ENCODE assay signal across 19 mouse cellular contexts in the genomic region with DNA sequence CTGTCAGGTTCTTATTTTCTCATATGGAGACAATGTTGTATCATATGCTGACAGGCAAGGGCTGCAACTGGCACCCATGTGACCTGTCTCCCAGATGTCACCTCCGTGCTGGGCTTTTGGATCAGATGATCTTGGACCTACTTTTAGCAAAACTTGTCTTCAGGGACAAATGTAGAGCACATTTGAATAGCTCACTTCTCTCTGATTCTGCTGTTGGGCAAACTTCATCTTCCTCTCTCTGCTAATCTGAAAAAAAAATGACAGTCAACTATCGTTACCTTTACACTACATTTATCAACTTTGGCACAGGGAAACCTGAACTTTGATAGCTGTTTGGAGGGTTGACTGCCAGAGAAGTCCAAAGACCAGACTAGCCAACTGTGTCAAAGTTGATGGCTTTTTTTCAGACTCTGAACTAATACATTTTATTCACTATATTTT. TPM values are rescaled to one million over a fixed set of nuclear protein-coding genes. Genes with fewer than 3 reads are reported as not detected.
DNase-seq lines count a peak whose midpoint lies in the region; ATAC-seq and TF ChIP-seq lines count a peak whose summit lies in the region.
"Had no signal": no experiment of that assay in that cellular context is flagged by ENCODE, and none has a peak within 500 bp of the region (broad histone marks: within the 10 kb centered on the region; RNA-seq: fewer than 3 reads in every experiment).

No protein-coding gene starts in this region.

- H3K9ac ChIP-seq in heart, embryonic 12.5 days: no peak overlapping the region
- H3K9ac ChIP-seq in kidney, postnatal 0 days (ENCODE audit: low read depth, low read length): no peak overlapping the region
- H3K9ac ChIP-seq: hindbrain, embryonic 15.5 days; liver, embryonic 13.5 days had no signal

- 74% methylated on average over 2 of the region's 2 CpGs for WGBS in heart, embryonic 12.5 days
- WGBS in kidney, postnatal 0 days: 73% methylated on average over 2 of the region's 2 CpGs

- peaks cover 4% of the 10 kb centered on the region; the same call in 1 of the 2 replicates for H3K27me3 ChIP-seq in heart, embryonic 12.5 days (replicated peaks)
- no peaks in the 10 kb centered on the region for H3K27me3 ChIP-seq in kidney, postnatal 0 days (ENCODE audit: insufficient read depth, low read length)
- H3K27me3 ChIP-seq: hindbrain, embryonic 15.5 days had no signal

- no peak overlapping the region for H3K27ac ChIP-seq in heart, embryonic 12.5 days (ENCODE audit: poor library complexity, severe bottlenecking)
- peak overlapping the region; percentile 93 for H3K27ac ChIP-seq in brown adipose tissue, adult 24 weeks (replicated peaks; ENCODE audit: low read depth, low read length)
- peak overlapping the region; percentile 77 for H3K27ac ChIP-seq in kidney, postnatal 0 days
- H3K27ac ChIP-seq: hindbrain, embryonic 15.5 days; liver, embryonic 13.5 days had no signal

- ATAC-seq in heart, embryonic 12.5 days (ENCODE audit: insufficient number of reproducible peaks, low FRiP score): no peak
- 0 out of 2 replicates have a peak, but pooled peaks have one; percentile 43 for ATAC-seq in kidney, postnatal 0 days (replicated peaks; ENCODE audit: low FRiP score, low read depth)
- no peak for ATAC-seq in megakaryocyte, adult 5-6 weeks (ENCODE audit: poor library complexity, severe bottlenecking)

- no peak overlapping the region for H3K4me3 ChIP-seq in heart, embryonic 12.5 days
- no peak overlapping the region for H3K4me3 ChIP-seq in brown adipose tissue, adult 24 weeks (ENCODE audit: insufficient read depth, low read depth, low read length)
- no peak overlapping the region for H3K4me3 ChIP-seq in kidney, postnatal 0 days (replicated peaks; ENCODE audit: low read depth, low read length)
- H3K4me3 ChIP-seq: hindbrain, embryonic 15.5 days; liver, embryonic 13.5 days had no signal

- peaks cover 10% of the 10 kb centered on the region; the same call in 1 of the 2 replicates for H3K4me1 ChIP-seq in heart, embryonic 12.5 days (replicated peaks)
- H3K4me1 ChIP-seq in brown adipose tissue, adult 24 weeks (ENCODE audit: control insufficient read depth, insufficient read depth, insufficient read length, low read length): peaks cover 8% of the 10 kb centered on the region
- H3K4me1 ChIP-seq in kidney, postnatal 0 days (replicated peaks; ENCODE audit: insufficient read depth, low read length): 0 out of 2 replicates have a peak, but pooled peaks cover 3% of the 10 kb centered on the region
- H3K4me1 ChIP-seq: hindbrain, embryonic 15.5 days had no signal

- peak; percentile 27 for DNase-seq in heart, adult 8-10 months (ENCODE audit: low spot score)
- DNase-seq in heart, postnatal 4 days: peak; percentile 32
- no peak for DNase-seq in kidney, postnatal 0 days (ENCODE audit: low spot score)
- DNase-seq in thymus, postnatal 14 days: no peak
- DNase-seq: cerebellum, adult 11 months; cerebellum, postnatal 25 days; gastrocnemius, postnatal 25 days; layer of hippocampus, postnatal 36 days; liver, embryonic 13.5 days; lung, postnatal 14 days had no signal

- H3K9me3 ChIP-seq in heart, embryonic 12.5 days (replicated peaks): no peaks in the 10 kb centered on the region
- H3K9me3 ChIP-seq in kidney, postnatal 0 days (replicated peaks; ENCODE audit: low read length): no peaks in the 10 kb centered on the region
- H3K9me3 ChIP-seq: hindbrain, embryonic 15.5 days; liver, embryonic 13.5 days had no signal

- H3K36me3 ChIP-seq in heart, embryonic 12.5 days: no peaks in the 10 kb centered on the region
- no peaks in the 10 kb centered on the region for H3K36me3 ChIP-seq in kidney, postnatal 0 days (ENCODE audit: insufficient read depth, low read length)
- H3K36me3 ChIP-seq: hindbrain, embryonic 15.5 days; liver, embryonic 13.5 days had no signal

- no peak for TF ChIP-seq CTCF in kidney, postnatal 0 days (IDR thresholded peaks at IDR 0.05; ENCODE audit: low read depth)

- no peak overlapping the region for H3K4me2 ChIP-seq in heart, embryonic 12.5 days
- no peak overlapping the region for H3K4me2 ChIP-seq in kidney, postnatal 0 days (ENCODE audit: low read length)
- H3K4me2 ChIP-seq: hindbrain, embryonic 15.5 days; liver, embryonic 13.5 days had no signal

RNA-seq across cellular contexts. Expression of a gene that starts 10.2 kb away (rescaled TPM):
- 100 to 1,000 TPM; 132 to 160 (median 146) TPM for total RNA-seq in heart, adult 8-10 months (2022)
- 63.3 and 64.5 TPM in 2 replicates for polyA plus RNA-seq in heart, embryonic 12.5 days (2016; fragmentation: Nextera tagmentation; extraction: Ambion mirVana)
- 176 and 206 TPM in 2 replicates for polyA plus RNA-seq in brown adipose tissue, adult 24 weeks (2012; ENCODE audit: insufficient read depth, insufficient read length, missing spikeins)
- total RNA-seq in heart, postnatal 4 days (2021): 100 to 1,000 TPM; 102 to 115 TPM
- 130 and 144 TPM in 2 replicates for polyA plus RNA-seq in kidney, postnatal 0 days (2015; fragmentation: Nextera tagmentation; extraction: Ambion mirVana)
- total RNA-seq in megakaryocyte, adult 5-6 weeks (2015): 31.2 and 34.4 TPM in 2 replicates
- 43.1 and 47.6 TPM in 2 replicates for total RNA-seq in megakaryocyte, adult 5-6 weeks (2017)

RNA-seq across cellular contexts. Expression of a gene that starts 22.1 kb away (rescaled TPM):
- 1 to 10 TPM; 2.4 to 3.6 (median 2.4) TPM for total RNA-seq in heart, adult 8-10 months (2022)
- 2.4 and 2.6 TPM in 2 replicates for polyA plus RNA-seq in heart, embryonic 12.5 days (2016; fragmentation: Nextera tagmentation; extraction: Ambion mirVana)
- polyA plus RNA-seq in brown adipose tissue, adult 24 weeks (2012; ENCODE audit: insufficient read depth, insufficient read length, missing spikeins): 0.48 and 0.54 TPM in 2 replicates
- 1 to 10 TPM; 2.9 to 5.9 TPM for total RNA-seq in heart, postnatal 4 days (2021)
- 0.96 and 0.98 TPM in 2 replicates for polyA plus RNA-seq in kidney, postnatal 0 days (2015; fragmentation: Nextera tagmentation; extraction: Ambion mirVana)
- 0.16 and 1.5 TPM in 2 replicates for total RNA-seq in megakaryocyte, adult 5-6 weeks (2015)
- total RNA-seq in megakaryocyte, adult 5-6 weeks (2017): 0.15 TPM in 1 of 2 replicates, not detected in the other

RNA-seq across cellular contexts. Expression of a gene that starts 41.9 kb away (rescaled TPM):
- under 1 TPM in 1 of 4 experiments, not detected in 3; 0.12 TPM for total RNA-seq in heart, adult 8-10 months (2022)
- 0.30 and 0.59 TPM in 2 replicates for polyA plus RNA-seq in heart, embryonic 12.5 days (2016; fragmentation: Nextera tagmentation; extraction: Ambion mirVana)
- not detected in 2 replicates for polyA plus RNA-seq in brown adipose tissue, adult 24 weeks (2012; ENCODE audit: insufficient read depth, insufficient read length, missing spikeins)
- total RNA-seq in heart, postnatal 4 days (2021): under 1 TPM in 1 of 2 experiments, not detected in 1; 0.12 TPM
- polyA plus RNA-seq in kidney, postnatal 0 days (2015; fragmentation: Nextera tagmentation; extraction: Ambion mirVana): 0.19 and 0.28 TPM in 2 replicates
- total RNA-seq in megakaryocyte, adult 5-6 weeks (2015): not detected in 2 replicates
- not detected in 2 replicates for total RNA-seq in megakaryocyte, adult 5-6 weeks (2017)
- total RNA-seq: ES-E14; gastrocnemius, postnatal 25 days; heart, postnatal 14 days; megakaryocyte-erythroid progenitor cell, adult 5-6 weeks had no signal

RNA-seq across cellular contexts. Expression of a gene that starts 56.5 kb away (rescaled TPM):
- total RNA-seq in heart, adult 8-10 months (2022): not detected
- not detected in 2 replicates for polyA plus RNA-seq in heart, embryonic 12.5 days (2016; fragmentation: Nextera tagmentation; extraction: Ambion mirVana)
- polyA plus RNA-seq in brown adipose tissue, adult 24 weeks (2012; ENCODE audit: insufficient read depth, insufficient read length, missing spikeins): not detected in 2 replicates
- not detected for total RNA-seq in heart, postnatal 4 days (2021)
- not detected in 2 replicates for polyA plus RNA-seq in kidney, postnatal 0 days (2015; fragmentation: Nextera tagmentation; extraction: Ambion mirVana)
- total RNA-seq in megakaryocyte, adult 5-6 weeks (2015): not detected in 2 replicates
- total RNA-seq in megakaryocyte, adult 5-6 weeks (2017): not detected in 2 replicates
- total RNA-seq: adrenal gland, adult 18-20 months; ES-E14; gastrocnemius, postnatal 25 days; heart, postnatal 14 days; megakaryocyte-erythroid progenitor cell, adult 5-6 weeks had no signal
- polyA plus RNA-seq: forebrain, embryonic 11.5 days; liver, embryonic 13.5 days had no signal

Comparison
In these comparisons a context has a peak if more than half of its experiments do, and no peak if none do; other contexts are left out.
1. DNase-seq: peak in heart, adult 8-10 months (single experiment) and heart, postnatal 4 days (single experiment); none in kidney, postnatal 0 days (single experiment) and thymus, postnatal 14 days (single experiment).